Mouse (Mus musculus) CD4-positive helper T cell, adult 2 months (primary cell): ENCODE measurements at regions not wholly inside any gene's neighbourhood (a gene's known extent, or its start where the extent isn't known, plus 50 kb on each side); places are given as distances from the start of the nearest gene placed in this dataset.

ENCODE experiments used
- DNase-seq: peaks from one replicate; pipeline ENCODE4 v3.0.0-alpha.2; 2012; ENCODE audit warnings: low read depth, missing footprints, low spot score

DNA sequence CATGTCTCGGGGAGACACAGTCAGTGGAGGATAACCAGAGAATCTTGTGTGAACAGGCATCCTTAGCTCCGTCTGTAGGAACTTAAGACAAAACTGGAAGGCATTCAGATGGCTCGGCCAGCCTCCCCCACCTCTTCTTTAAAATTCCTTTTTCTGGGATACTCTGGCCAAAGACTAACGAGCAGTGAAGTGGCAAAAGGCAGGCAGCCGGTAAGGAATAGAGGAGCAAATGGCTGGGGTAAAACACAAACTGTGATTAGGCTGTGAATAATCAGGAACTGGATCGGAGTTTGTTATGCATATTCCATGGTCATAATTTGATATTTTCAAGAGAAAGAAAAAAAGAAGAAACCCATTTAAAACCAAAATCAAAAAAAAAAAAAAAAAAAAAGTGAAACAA, 287.8 kb upstream of the Vrk2 start:
- no peak for DNase-seq
